Mouse (Mus musculus) left cerebral cortex, adult 2 months (tissue): ENCODE data around the gene Nr1h2. TPM values are rescaled to one million over a fixed set of nuclear protein-coding genes. Genes with fewer than 3 reads are reported as not detected.

ENCODE experiments used
- DNase-seq, 2 experiments: peaks; one replicate each; pipeline ENCODE4 v3.0.0; 2021 to 2022; ENCODE audit warnings: low spot score in 2 of 2, mixed read lengths in 1 of 2; ENCODE audit errors: extremely low spot score in 1 of 2
- H3K27ac ChIP-seq: fragments of 200-600 bp; 2 replicates; pipeline ENCODE4 v1.8.1; 2022
- H3K4me3 ChIP-seq: fragments of 200-600 bp; 2 replicates; pipeline ENCODE4 v1.8.1; 2022
- CTCF ChIP-seq: fragments of 200-600 bp; IDR thresholded peaks from 2 replicates; pipeline ENCODE4 v1.8.1; 2022; ENCODE audit warnings: antibody characterized with exemption, mild to moderate bottlenecking, moderate library complexity
- intact Hi-C: fragments of 180-260 bp; cut with DNase I; formaldehyde crosslinking; loops from one replicate; pipeline ENCODE4 v1.15.1; 2025
- total RNA-seq, 2 experiments: library from RNA; stranded (reverse); gene quantifications; 2 replicates each; pipeline ENCODE4 v1.2.3; 2021

Nr1h2 gene
- total RNA-seq, 2 experiments from 2014 or later: 78.4 to 82.5 TPM

DNA sequence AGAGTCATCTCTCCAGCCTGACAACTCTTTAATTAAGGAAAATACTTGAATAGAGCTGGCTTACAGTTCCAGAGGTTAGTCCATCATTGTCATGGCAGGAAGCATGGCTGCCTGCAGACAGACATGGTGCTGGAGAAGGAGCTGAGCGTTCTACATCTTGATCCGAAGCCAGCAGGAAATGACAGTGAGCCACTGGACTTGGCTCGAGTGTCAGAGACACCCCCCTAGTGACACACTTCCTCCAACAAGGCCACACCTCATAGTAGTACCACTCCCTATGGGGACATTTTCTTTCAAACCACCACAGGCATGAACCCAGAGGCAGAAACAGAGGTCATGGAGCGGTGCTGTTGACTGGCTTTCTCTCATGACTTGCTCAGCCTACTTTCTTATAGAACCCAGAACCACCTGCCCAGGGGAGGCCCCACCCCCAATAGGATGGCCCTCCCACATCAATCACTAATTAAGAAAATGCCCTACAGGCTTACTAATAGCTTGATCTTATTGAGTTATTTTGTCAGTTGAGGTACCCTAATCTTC, 30.6 kb upstream of the Nr1h2 start:
- no peak for DNase-seq
- no peak for TF ChIP-seq CTCF
- intact Hi-C loops: no loop called here

DNA sequence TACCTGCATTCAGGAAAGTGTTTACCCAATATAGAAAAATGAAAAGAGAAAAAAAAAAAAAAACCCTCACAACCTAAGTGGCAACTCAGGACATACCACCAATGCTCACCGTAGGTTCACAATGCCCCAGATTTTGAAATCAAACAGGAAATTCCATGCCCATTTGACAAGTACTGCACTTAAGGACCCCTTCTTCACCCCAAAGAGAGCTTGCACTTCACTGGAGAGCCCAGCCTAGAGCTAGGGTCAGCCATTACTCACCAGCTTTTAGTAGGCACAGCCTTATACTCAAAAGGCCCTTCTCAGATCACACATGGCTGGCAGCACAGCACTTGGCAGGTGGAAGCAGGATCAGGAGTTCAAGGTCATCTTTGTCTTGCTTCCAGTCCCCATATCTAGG, 29.4 kb upstream of the Nr1h2 start:
- no peak overlapping the region for H3K27ac ChIP-seq
- no peak for TF ChIP-seq CTCF
- intact Hi-C loops: no loop called here
- DNase-seq: no peak
- H3K4me3 ChIP-seq: no peak overlapping the region

More for the DNA sequence above, 30.6 kb upstream of the Nr1h2 start:
- H3K4me3 ChIP-seq: no peak overlapping the region
- H3K27ac ChIP-seq: no peak overlapping the region

GRCm38 (mm10) chr7:44582709-44583108, 29.0 kb upstream of the Nr1h2 start:
- no peak for DNase-seq
- Histone ChIP-seq H3K4me3 (no peak overlapping the region), H3K27ac (no peak overlapping the region)
- TF ChIP-seq CTCF: no peak
- intact Hi-C loops: no loop called here

DNA sequence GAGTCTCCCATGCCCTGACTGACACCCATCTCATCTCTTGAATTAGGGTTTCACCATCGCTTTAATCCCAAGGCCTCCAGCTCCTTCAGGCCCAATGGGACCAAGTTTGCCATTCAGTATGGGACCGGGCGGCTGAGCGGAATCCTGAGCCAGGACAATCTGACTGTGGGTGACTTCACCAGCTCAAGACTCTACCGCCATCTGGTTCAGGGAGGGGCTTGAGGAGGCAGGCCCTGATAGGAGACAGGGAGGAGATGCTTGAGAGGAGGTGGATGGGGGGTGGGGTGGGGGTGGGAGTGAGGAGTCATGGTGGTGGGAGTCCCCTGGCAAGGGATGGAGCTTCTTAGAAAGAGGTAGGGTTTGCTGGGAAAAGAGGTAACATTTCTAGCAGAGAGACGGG, 27.9 kb upstream of the Nr1h2 start:
- intact Hi-C loops: no loop called here

GRCm38 (mm10) chr7:44576333-44576844, 22.6 kb upstream of the Nr1h2 start:
- H3K27ac ChIP-seq: no peak overlapping the region
- intact Hi-C loops: no loop called here
- no peak overlapping the region for H3K4me3 ChIP-seq
- no peak for DNase-seq
- TF ChIP-seq CTCF: no peak

More for the DNA sequence above, 27.9 kb upstream of the Nr1h2 start:
- Histone ChIP-seq H3K27ac (no peak overlapping the region), H3K4me3 (no peak overlapping the region)
- TF ChIP-seq CTCF: no peak
- no peak for DNase-seq

DNA sequence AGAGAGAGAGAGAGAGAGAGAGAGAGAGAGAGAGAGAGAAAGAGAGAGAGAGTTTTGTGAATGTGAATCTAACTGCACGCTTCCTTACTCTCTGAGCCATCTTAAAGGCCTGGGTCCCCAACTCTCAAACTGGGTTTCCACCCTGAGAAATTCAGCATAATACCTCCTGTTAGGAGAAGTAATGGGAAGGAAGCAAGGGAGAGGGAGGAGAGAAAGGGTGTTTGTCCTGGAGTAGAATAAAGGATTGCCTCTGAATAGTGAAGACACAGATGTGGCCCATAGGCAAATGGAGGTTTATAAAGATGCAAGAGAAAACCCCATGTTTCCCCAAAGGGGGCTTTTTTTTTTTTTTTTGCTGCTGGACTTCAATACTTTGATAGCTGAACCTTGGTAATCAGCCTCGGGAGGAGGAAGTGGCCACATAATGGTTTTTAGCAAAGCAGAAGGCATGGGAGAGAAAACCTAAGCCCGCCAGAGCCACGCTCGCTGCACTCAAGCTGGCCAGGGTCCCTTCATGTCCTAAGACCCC, 19.3 kb upstream of the Nr1h2 start:
- DNase-seq: no peak
- intact Hi-C loops: no loop called here

DNA sequence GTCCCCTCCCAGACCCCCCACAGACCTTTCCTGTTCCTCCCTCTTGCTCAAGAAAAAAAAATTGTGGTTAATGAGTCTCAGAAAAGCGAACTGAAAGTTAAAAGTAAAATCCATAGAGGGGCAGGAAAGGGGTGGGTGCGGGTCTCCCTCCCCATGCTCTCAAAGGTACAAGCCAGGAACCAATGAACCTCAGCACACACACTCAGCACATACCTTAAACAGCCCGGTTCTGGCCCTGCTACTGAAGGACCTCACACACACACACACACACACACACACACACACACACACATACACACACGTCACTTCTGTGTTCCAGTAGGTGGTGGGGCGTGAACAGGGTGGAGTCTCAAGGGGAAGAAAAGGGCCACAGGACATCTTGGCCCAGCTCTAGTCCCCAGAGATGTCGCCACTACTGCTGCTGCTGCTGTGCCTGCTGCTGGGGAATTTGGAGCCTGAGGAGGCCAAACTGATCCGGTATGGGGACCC, 18.5 kb upstream of the Nr1h2 start, which contains the start of gene Napsa:
Gene Napsa, plus strand, starts transcription at position 168 of the 489 bp plus-strand sequence.
- intact Hi-C loops: no loop called here
- Histone ChIP-seq H3K4me3 (no peak within 1 kb of the TSS), H3K27ac (no peak within 1 kb of the TSS)
- TF ChIP-seq CTCF: no peak
- DNase-seq: no peak

More for the DNA sequence above, 19.3 kb upstream of the Nr1h2 start:
- Histone ChIP-seq H3K4me3 (no peak overlapping the region), H3K27ac (no peak overlapping the region)
- TF ChIP-seq CTCF: no peak

- DNase-seq: no peak
- H3K4me3 ChIP-seq: no peak overlapping the region
- no peak for TF ChIP-seq CTCF
- H3K27ac ChIP-seq: no peak overlapping the region
- intact Hi-C loops: no loop called here
Observed at GRCm38 (mm10) chr7:44571811-44572210, 18.1 kb upstream of the Nr1h2 start.

- no peak for DNase-seq
- intact Hi-C loops: no loop called here
- Histone ChIP-seq H3K4me3 (no peak overlapping the region), H3K27ac (no peak overlapping the region)
- no peak for TF ChIP-seq CTCF
Observed at GRCm38 (mm10) chr7:44570989-44571388, 17.2 kb upstream of the Nr1h2 start.

DNA sequence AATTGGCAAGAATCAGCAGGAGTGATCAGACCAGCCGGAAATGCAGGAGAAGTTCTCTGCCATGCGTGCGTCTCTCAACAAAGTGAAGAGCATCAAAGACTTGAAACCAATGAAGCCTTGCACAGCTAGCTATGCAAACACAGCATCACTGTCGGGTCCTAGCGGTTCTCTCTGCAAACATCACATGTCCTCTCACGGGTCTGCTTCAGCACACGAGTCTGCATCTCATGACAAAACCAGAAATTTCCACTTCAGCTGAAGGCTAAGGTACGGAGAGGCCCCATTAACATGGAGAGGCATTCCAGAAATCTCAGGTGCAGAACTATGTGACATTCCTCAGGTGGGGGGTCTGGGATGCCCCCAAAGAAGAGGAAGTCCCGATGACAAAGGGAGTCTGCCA, 15.1 kb upstream of the Nr1h2 start:
- no peak for DNase-seq
- no peak for TF ChIP-seq CTCF
- intact Hi-C loops: no loop called here
- no peak overlapping the region for H3K4me3 ChIP-seq
- H3K27ac ChIP-seq: no peak overlapping the region

DNA sequence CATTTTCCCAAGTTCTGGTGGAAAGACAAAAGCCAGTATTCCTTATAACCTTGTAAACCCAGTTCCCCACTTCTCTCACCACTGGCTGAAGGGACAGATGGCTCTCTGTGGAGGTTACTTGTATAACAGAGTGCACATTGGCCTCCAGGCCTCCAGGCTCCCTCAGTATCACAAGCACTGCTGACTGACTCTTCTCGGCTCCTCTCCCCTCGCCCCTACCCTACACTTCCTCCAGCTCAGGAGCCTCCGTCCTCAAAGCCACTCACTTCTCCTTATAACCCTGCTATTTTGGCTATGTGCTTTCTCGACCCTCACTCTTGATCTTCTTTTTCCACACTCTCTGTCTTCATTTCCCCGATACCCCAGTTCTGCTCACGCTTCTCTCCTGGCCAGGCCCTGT, 11.7 kb upstream of the Nr1h2 start:
- Histone ChIP-seq H3K27ac (no peak overlapping the region), H3K4me3 (no peak overlapping the region)
- intact Hi-C loops: no loop called here
- no peak for TF ChIP-seq CTCF
- no peak for DNase-seq

DNA sequence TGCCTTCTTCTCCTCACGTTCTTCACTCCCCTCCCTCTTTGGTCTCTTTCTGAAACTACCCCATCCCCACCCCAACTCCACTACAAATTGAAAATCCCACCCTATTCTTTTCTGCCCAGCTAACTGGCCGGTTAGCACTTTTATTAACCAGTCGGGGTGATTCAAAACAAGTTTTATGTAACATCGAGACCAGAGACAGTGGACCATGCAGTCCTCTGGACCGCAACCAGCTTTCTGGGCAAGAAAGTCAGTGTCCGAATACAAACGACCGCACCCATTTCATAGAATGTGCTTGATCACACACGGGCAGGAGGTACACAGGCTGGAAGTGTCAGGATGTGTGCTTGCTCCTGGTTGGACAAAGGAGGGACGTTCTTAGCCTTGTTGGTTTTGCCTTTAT, 10.7 kb upstream of the Nr1h2 start:
- intact Hi-C loops: loop anchor here (5.0 kb wide), 1 partner anchor 83 kb away; no protein-coding TSS in a partner anchor
- no peak for DNase-seq
- Histone ChIP-seq H3K27ac (no peak overlapping the region), H3K4me3 (no peak overlapping the region)
- TF ChIP-seq CTCF: no peak

GRCm38 (mm10) chr7:44563284-44563683, 9.5 kb upstream of the Nr1h2 start:
- no peak overlapping the region for H3K4me3 ChIP-seq
- no peak overlapping the region for H3K27ac ChIP-seq
- intact Hi-C loops: loop anchor here (5.0 kb wide), 1 partner anchor 84 kb away; no protein-coding TSS in a partner anchor
- no peak for TF ChIP-seq CTCF
- no peak for DNase-seq
